Mouse (Mus musculus) G1E (cell line): ENCODE results near the gene Raly.
"Not testable (repeated sequence)": the region's sequence is repeated elsewhere in the genome, so short reads cannot be mapped to it uniquely, and the experiment has no call there.

Experiments
- CTCF ChIP-seq: IDR thresholded peaks from 2 replicates; pipeline ENCODE4 v1.5.1; 2012; ENCODE audit warnings: low read depth, low read length, inconsistent platforms, mixed read lengths
- GATA1 ChIP-seq: IDR thresholded peaks from 2 replicates; pipeline ENCODE4 v1.6.1; 2012; ENCODE audit warnings: borderline replicate concordance, low read length, inconsistent platforms, mixed read lengths
- POLR2AphosphoS5 ChIP-seq: IDR thresholded peaks from 2 replicates; pipeline ENCODE4 v1.6.1; 2012; ENCODE audit warnings: low read depth, low read length, inconsistent platforms; ENCODE audit not compliant: insufficient replicate concordance

GRCm38 (mm10) chr2:154899004-154899403 lies 108.1 kb downstream of the Raly start:
- TF ChIP-seq CTCF, POLR2AphosphoS5, GATA1: not testable (repeated sequence)
